Mouse (Mus musculus) spleen, postnatal 10 days (tissue): ENCODE measurements around the gene Ptafr.

ENCODE experiments used
- DNase-seq, 2 experiments: peaks; one replicate each; pipeline ENCODE4 v3.0.0; 2021 to 2022; ENCODE audit warnings: low spot score in 2 of 2

The Ptafr gene

GRCm38 (mm10) chr4:132611320-132611719 lies 47.5 kb downstream of the Ptafr start:
- DNase-seq: no peak

GRCm38 (mm10) chr4:132617873-132618272 lies 54.0 kb downstream of the Ptafr start:
- DNase-seq: no peak

- no peak for DNase-seq
Observed at GRCm38 (mm10) chr4:132618850-132619375, 55.0 kb downstream of the Ptafr start.

GRCm38 (mm10) chr4:132620134-132620533 lies 56.3 kb downstream of the Ptafr start:
- DNase-seq: no peak

- peak in 1 of 2 experiments; percentile 55 for DNase-seq
Observed at GRCm38 (mm10) chr4:132621287-132622068, 57.6 kb downstream of the Ptafr start.

GRCm38 (mm10) chr4:132624034-132624657 lies 60.3 kb downstream of the Ptafr start:
- DNase-seq: peak; percentile 69 to 84

- peak; percentile 63 to 86 for DNase-seq
Observed at GRCm38 (mm10) chr4:132628830-132629229, 65.0 kb downstream of the Ptafr start.
